Mouse (Mus musculus) G1E (cell line): ENCODE measurements around the gene Akap13.

Experiments
- CTCF ChIP-seq: IDR thresholded peaks from 2 replicates; pipeline ENCODE4 v1.5.1; 2012; ENCODE audit warnings: low read depth, low read length, inconsistent platforms, mixed read lengths
- GATA1 ChIP-seq: IDR thresholded peaks from 2 replicates; pipeline ENCODE4 v1.6.1; 2012; ENCODE audit warnings: borderline replicate concordance, low read length, inconsistent platforms, mixed read lengths
- TAL1 ChIP-seq: conservative IDR thresholded peaks from 2 replicates; pipeline ENCODE4 v1.6.1; 2012; ENCODE audit warnings: low read depth, low read length, inconsistent platforms, mixed read lengths

DNA sequence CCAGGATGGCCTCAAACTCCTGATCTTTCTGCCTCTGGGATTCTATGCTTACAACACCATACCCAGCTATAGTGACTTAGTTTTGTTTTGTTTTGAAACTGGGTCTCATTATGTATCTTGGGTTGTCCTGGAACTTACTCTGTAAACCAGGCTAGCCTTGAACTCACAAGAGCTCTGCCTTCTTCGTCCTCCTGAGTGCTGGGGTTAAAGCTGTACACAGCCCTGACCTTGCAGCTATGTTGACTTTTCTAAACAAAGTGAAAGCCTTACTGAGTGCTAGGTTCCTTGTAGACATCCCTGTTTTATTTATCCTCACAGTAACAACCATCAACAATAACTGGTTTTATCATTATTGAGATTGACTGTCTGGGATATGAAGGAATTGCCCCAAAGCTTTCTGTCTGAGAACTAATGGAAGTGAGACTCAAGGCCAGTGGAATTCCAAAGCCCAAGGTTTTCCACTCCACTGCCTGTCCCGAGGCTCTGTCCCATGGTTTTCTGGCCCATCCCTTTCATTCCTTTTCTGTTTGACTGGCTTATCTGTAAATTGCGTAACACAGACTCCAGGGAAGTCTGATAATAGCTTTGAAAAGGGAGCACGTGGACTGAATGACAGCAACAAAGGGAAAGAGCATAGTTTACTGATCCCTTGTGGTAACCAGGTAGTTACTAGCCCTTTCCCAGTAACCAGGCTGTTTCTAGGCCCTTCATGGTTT, 40.0 kb upstream of the Akap13 start:
- no peak for TF ChIP-seq CTCF
- TF ChIP-seq GATA1, result no peak
- TF ChIP-seq TAL1, result no peak
